Mouse (Mus musculus) telencephalon, adult 2 months (tissue): ENCODE data around the gene Ddx11.
A peak's percentile ranks its signal among the peaks of the same experiment; 100 is the strongest.

Experiments
- DNase-seq: peaks from one replicate; pipeline ENCODE4 v3.0.0-alpha.2; 2011; ENCODE audit warnings: low read depth, low spot score

Ddx11 gene

GRCm38 (mm10) chr17:66123066-66123815, at the start of gene Ddx11:
Gene Ddx11 (plus strand): TSS chr17:66123520.
- peak; percentile 74 for DNase-seq

- no peak for DNase-seq
Observed at GRCm38 (mm10) chr17:66073971-66074370, 49.3 kb upstream of the Ddx11 start.

DNA sequence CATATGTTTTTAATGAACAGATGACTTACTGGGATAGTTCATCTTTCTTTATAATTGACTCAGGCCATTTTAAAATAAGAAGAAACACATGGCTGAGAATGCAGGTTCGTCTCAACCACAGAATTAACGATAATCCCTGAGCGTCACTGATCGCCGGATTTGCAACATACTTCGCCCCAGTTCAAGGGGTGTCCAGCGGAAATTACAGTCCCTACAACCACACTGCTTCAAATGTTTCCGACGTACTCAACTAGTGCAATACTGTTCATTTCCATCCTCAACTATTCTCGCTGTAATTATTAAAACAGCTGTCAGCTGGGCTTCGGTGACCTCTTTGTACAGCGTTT, 47.5 kb upstream of the Ddx11 start:
- no peak for DNase-seq

GRCm38 (mm10) chr17:66076174-66076927, 47.0 kb upstream of the Ddx11 start:
- DNase-seq = peak; percentile 17

GRCm38 (mm10) chr17:66076934-66077333, 46.4 kb upstream of the Ddx11 start, which contains the start of gene Ankrd12:
Gene Ankrd12 (minus strand): TSS chr17:66077089.
- DNase-seq = peak; percentile 88

GRCm38 (mm10) chr17:66077437-66077850, 45.9 kb upstream of the Ddx11 start:
- peak; percentile 9 for DNase-seq

GRCm38 (mm10) chr17:66084486-66084885, 38.8 kb upstream of the Ddx11 start:
- no peak for DNase-seq

DNA sequence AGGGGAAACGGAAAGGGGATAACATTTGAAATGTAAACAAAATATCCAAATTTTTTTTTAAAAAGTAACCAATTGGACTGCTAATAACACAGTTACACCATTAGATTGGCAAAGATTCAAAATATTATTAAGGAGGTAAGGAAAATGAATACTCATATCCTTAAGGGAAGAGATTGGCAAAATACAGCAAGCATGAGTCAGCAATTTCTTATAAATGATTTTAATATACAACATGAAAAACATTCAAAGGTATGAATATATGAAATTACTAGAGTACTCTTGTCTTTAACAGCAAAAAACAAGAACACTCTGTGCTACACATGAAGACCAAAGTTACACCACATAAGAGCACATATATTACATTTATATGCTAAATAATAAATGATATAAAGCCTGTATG, 38.3 kb upstream of the Ddx11 start:
- DNase-seq = no peak

- no peak for DNase-seq
Observed at GRCm38 (mm10) chr17:66090251-66090650, 33.1 kb upstream of the Ddx11 start.

DNA sequence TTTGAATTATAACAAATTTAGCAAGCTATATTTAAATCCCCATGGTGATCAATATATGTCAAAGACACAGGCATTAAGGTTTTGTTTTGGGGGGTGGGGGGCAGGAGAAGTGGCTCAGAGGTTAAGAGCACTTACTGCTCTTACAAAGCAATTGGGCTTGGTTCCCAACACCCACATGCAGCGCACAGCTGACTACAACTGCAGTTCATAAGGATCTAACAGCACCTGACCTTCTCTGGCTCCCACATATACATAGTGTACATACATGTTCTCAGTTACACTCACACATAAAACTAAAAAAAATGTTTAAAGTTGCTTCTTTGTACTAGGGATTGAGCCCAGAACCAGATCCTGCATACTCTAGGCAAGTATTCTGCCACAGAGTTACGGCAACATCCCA, 31.9 kb upstream of the Ddx11 start:
- DNase-seq = no peak

DNA sequence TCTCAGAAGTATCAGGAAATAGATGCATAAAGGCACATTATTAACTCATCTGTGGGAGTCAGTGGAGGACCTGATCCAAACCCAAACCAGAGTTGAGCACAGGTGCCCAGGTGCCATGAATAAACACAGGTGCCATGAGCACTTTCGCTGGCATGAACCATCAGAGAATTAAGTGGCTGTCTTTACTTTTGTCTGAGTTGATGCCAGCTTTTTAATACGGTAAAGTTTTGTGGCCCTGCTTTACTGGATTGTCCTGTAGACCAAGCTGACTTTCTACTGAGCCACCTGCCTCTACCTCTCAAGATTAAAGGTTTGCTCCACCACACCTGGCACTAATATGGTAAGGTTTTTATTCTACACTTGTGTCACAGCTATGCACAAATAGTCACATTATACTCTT, 31.3 kb upstream of the Ddx11 start:
- no peak for DNase-seq

GRCm38 (mm10) chr17:66092664-66093063, 30.7 kb upstream of the Ddx11 start:
- DNase-seq = no peak

- DNase-seq = peak; percentile 22
Observed at GRCm38 (mm10) chr17:66100566-66101379, 22.5 kb upstream of the Ddx11 start.

DNA sequence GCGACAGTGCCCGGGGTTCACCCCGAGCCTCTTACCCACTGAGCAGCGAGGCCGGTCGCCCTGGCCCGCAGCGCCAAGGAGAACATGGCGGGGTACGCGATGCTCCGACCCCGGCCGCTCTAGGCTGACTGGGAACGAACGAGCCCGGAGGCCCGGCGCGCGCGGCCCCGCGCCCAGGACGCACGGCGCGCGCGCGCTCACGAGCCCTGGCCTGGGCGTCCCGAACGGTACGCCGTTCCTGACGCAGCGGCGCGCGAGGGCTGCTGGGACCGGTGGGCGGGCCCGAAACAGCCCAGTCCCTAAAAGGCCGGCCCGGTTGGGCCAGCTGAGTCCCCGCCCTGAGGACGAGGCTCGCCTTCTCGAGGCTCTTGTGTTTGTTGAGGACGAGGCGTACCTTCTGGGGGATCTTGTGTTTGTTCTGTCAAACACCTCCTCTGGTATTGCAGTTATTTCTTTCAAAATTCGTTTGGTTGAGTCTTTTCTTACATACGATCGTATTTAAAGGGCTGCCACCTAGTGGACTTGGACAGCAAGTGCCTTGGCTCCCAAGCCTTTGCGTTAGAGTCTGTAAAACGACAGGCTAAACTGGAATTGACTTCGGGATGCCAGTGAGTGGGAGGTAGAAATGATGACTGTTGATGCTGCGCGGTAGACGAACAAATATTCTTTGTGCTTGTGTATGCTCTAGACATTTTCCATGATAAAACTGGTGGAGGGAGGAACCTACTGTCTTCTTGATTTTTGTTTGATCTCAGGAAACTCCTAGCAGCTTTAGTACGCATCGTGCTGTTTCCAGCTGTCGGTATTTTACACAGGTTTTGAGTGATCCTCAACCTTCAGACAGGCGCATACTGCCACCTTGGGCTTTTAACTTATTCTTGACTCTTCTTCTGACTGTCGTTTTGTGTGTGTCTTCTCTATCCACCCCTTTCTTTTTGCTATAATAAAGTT, 21.7 kb upstream of the Ddx11 start, which contains the start of gene Ndufv2:
Ndufv2 (minus strand) TSS at position 180 of the 951 bp plus-strand sequence.
- DNase-seq = peak; percentile 93

- DNase-seq = no peak
Observed at GRCm38 (mm10) chr17:66104076-66104475, 19.2 kb upstream of the Ddx11 start.

GRCm38 (mm10) chr17:66106601-66107267, 16.6 kb upstream of the Ddx11 start:
- peak; percentile 17 for DNase-seq

- DNase-seq = no peak
Observed at GRCm38 (mm10) chr17:66107466-66107865, 15.9 kb upstream of the Ddx11 start.

GRCm38 (mm10) chr17:66108198-66108597, 15.1 kb upstream of the Ddx11 start:
- DNase-seq = no peak

- peak; percentile 9 for DNase-seq
Observed at GRCm38 (mm10) chr17:66110746-66111145, 12.6 kb upstream of the Ddx11 start.

DNA sequence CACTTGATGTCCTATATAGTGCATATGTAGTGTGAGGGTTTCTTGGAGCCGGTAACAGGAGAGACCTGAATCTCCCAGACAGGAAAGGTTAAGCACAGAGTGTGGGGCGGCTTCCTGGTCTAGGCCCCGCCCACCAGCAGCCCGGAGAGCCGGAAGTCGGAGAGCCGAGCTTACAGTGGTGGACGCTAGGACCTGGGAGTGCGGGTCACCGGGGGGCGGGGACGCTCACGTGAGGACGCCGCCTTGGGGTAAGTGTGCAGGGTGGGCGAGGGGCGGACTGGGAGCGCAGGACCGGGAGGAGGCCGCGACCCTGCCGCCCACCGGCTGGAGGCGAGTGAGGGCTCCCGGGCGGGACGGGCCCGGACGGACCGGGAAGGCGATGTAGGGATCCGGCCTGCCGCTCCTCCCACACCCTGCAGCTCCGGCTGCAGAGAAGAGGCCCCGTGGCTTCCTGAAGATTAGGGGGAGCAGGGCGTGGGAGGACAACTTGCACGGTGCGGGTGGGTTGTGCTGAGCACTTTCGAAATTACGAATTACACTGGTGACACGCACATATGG, 11.8 kb upstream of the Ddx11 start, which contains the start of gene Washc1:
Washc1 (plus strand) TSS at position 144 of the 558 bp plus-strand sequence.
- peak; percentile 90 for DNase-seq
